Mouse (Mus musculus): ENCODE data around the gene Taf1c. TPM values are rescaled to one million over a fixed set of nuclear protein-coding genes. Genes with fewer than 3 reads are reported as not detected.

Taf1c gene
- polyA plus RNA-seq, 1 experiment from 2014 or later = 2.7 TPM

GRCm38 (mm10) chr8:119627199-119627598 lies 22.2 kb upstream of the Taf1c start:
- DNase-seq (no peak), ATAC-seq (peak; percentile 36)
- 0 out of 2 replicates have a peak, but pooled peaks cover 2% of the 10 kb centered on the region for H3K4me1 ChIP-seq (ENCODE audit: insufficient read depth)
- H3K9me3 ChIP-seq (ENCODE audit: low read length) = no peaks in the 10 kb centered on the region
- no peak overlapping the region for H3K9ac ChIP-seq (replicated peaks)
- no peak overlapping the region for H3K4me3 ChIP-seq (ENCODE audit: low read depth, low read length)
- H3K36me3 ChIP-seq (replicated peaks; ENCODE audit: insufficient read depth, low read length) = no peaks in the 10 kb centered on the region
- WGBS (ENCODE audit: insufficient replicate concordance) = 63% methylated on average over 7 of the region's 7 CpGs
- H3K27ac ChIP-seq (ENCODE audit: low read depth) = no peak overlapping the region
- no peak overlapping the region for H3K4me2 ChIP-seq (ENCODE audit: low read depth, low read length)
- H3K27me3 ChIP-seq (ENCODE audit: insufficient read depth, low read length) = 0 out of 2 replicates have a peak, but pooled peaks cover 2% of the 10 kb centered on the region
- TF ChIP-seq CTCF (IDR thresholded peaks at IDR 0.05; ENCODE audit: low read depth) (no peak), EP300 (IDR thresholded peaks at IDR 0.05; ENCODE audit: low read depth) (no peak; the same call in 1 of the 2 replicates)

GRCm38 (mm10) chr8:119625788-119626187 lies 20.8 kb upstream of the Taf1c start:
- ATAC-seq (no peak), DNase-seq (no peak)
- TF ChIP-seq CTCF (IDR thresholded peaks at IDR 0.05; ENCODE audit: low read depth) = no peak
- H3K27me3 ChIP-seq (ENCODE audit: insufficient read depth, low read length) = no peaks in the 10 kb centered on the region
- H3K4me2 ChIP-seq (ENCODE audit: low read depth, low read length) = no peak overlapping the region
- no peak overlapping the region for H3K27ac ChIP-seq (ENCODE audit: low read depth)
- 77% methylated on average over 22 of the region's 22 CpGs for WGBS (ENCODE audit: insufficient replicate concordance)
- H3K4me3 ChIP-seq (ENCODE audit: low read depth, low read length) = no peak overlapping the region
- no peaks in the 10 kb centered on the region for H3K36me3 ChIP-seq (replicated peaks; ENCODE audit: insufficient read depth, low read length)
- no peak overlapping the region for H3K9ac ChIP-seq (replicated peaks)
- no peaks in the 10 kb centered on the region for H3K9me3 ChIP-seq (ENCODE audit: low read length)
- 0 out of 2 replicates have a peak, but pooled peaks cover 2% of the 10 kb centered on the region for H3K4me1 ChIP-seq (ENCODE audit: insufficient read depth)

- TF ChIP-seq CTCF (IDR thresholded peaks at IDR 0.05; ENCODE audit: low read depth) (no peak), EP300 (IDR thresholded peaks at IDR 0.05; ENCODE audit: low read depth) (no peak)
- 0 out of 2 replicates have a peak, but pooled peaks cover 2% of the 10 kb centered on the region for H3K4me1 ChIP-seq (ENCODE audit: insufficient read depth)
- H3K27me3 ChIP-seq (ENCODE audit: insufficient read depth, low read length) = no peaks in the 10 kb centered on the region
- no peak overlapping the region for H3K4me2 ChIP-seq (ENCODE audit: low read depth, low read length)
- H3K9ac ChIP-seq (replicated peaks) = no peak overlapping the region
- H3K36me3 ChIP-seq (replicated peaks; ENCODE audit: insufficient read depth, low read length) = no peaks in the 10 kb centered on the region
- no peak for DNase-seq
- ATAC-seq = no peak
- no peak overlapping the region for H3K27ac ChIP-seq (ENCODE audit: low read depth)
- no peak overlapping the region for H3K4me3 ChIP-seq (ENCODE audit: low read depth, low read length)
- 90% methylated on average over 7 of the region's 7 CpGs for WGBS (ENCODE audit: insufficient replicate concordance)
- H3K9me3 ChIP-seq (ENCODE audit: low read length) = no peaks in the 10 kb centered on the region
These were observed 19.9 kb upstream of the Taf1c start for GRCm38 (mm10) chr8:119624916-119625315.

- Histone ChIP-seq H3K9ac (replicated peaks) (no peak overlapping the region), H3K9me3 (ENCODE audit: low read length) (no peaks in the 10 kb centered on the region), H3K27ac (ENCODE audit: low read depth) (no peak overlapping the region), H3K4me2 (ENCODE audit: low read depth, low read length) (no peak overlapping the region), H3K27me3 (ENCODE audit: insufficient read depth, low read length) (no peaks in the 10 kb centered on the region), H3K36me3 (replicated peaks; ENCODE audit: insufficient read depth, low read length) (no peaks in the 10 kb centered on the region), H3K4me1 (ENCODE audit: insufficient read depth) (0 out of 2 replicates have a peak, but pooled peaks cover 2% of the 10 kb centered on the region), H3K4me3 (ENCODE audit: low read depth, low read length) (no peak overlapping the region)
- ATAC-seq (no peak), DNase-seq (no peak)
- TF ChIP-seq EP300 (IDR thresholded peaks at IDR 0.05; ENCODE audit: low read depth) (no peak), CTCF (IDR thresholded peaks at IDR 0.05; ENCODE audit: low read depth) (no peak)
- WGBS (ENCODE audit: insufficient replicate concordance) = 73% methylated on average over 1 of the region's 1 CpGs
These were observed 18.7 kb upstream of the Taf1c start for GRCm38 (mm10) chr8:119623744-119624143.

- ATAC-seq = no peak
- no peak for DNase-seq
- Histone ChIP-seq H3K27me3 (ENCODE audit: insufficient read depth, low read length) (no peaks in the 10 kb centered on the region), H3K4me3 (ENCODE audit: low read depth, low read length) (no peak overlapping the region), H3K9ac (replicated peaks) (no peak overlapping the region), H3K4me2 (ENCODE audit: low read depth, low read length) (no peak overlapping the region), H3K36me3 (replicated peaks; ENCODE audit: insufficient read depth, low read length) (no peaks in the 10 kb centered on the region), H3K9me3 (ENCODE audit: low read length) (no peaks in the 10 kb centered on the region), H3K27ac (ENCODE audit: low read depth) (no peak overlapping the region), H3K4me1 (ENCODE audit: insufficient read depth) (0 out of 2 replicates have a peak, but pooled peaks cover 2% of the 10 kb centered on the region)
- WGBS (ENCODE audit: insufficient replicate concordance) = 79% methylated on average over 8 of the region's 8 CpGs
- no peak for TF ChIP-seq EP300 (IDR thresholded peaks at IDR 0.05; ENCODE audit: low read depth)
- TF ChIP-seq CTCF (IDR thresholded peaks at IDR 0.05; ENCODE audit: low read depth) = no peak
These were observed 18.0 kb upstream of the Taf1c start for GRCm38 (mm10) chr8:119623061-119623460.

- WGBS (ENCODE audit: insufficient replicate concordance) = 57% methylated on average over 4 of the region's 4 CpGs
- Histone ChIP-seq H3K4me1 (ENCODE audit: insufficient read depth) (0 out of 2 replicates have a peak, but pooled peaks cover 2% of the 10 kb centered on the region), H3K4me3 (ENCODE audit: low read depth, low read length) (no peak overlapping the region), H3K36me3 (replicated peaks; ENCODE audit: insufficient read depth, low read length) (no peaks in the 10 kb centered on the region), H3K4me2 (ENCODE audit: low read depth, low read length) (no peak overlapping the region), H3K27ac (ENCODE audit: low read depth) (no peak overlapping the region), H3K9ac (replicated peaks) (no peak overlapping the region), H3K9me3 (ENCODE audit: low read length) (no peaks in the 10 kb centered on the region), H3K27me3 (ENCODE audit: insufficient read depth, low read length) (no peaks in the 10 kb centered on the region)
- TF ChIP-seq CTCF (IDR thresholded peaks at IDR 0.05; ENCODE audit: low read depth) (no peak), EP300 (IDR thresholded peaks at IDR 0.05; ENCODE audit: low read depth) (no peak)
- no peak for DNase-seq
- no peak for ATAC-seq
These were observed 17.5 kb upstream of the Taf1c start for GRCm38 (mm10) chr8:119622555-119622954.

Measured in liver, postnatal 0 days (tissue).